In genomic region chr3:51824506-51824905, GRCm38 (mm10) we compare ENCODE assay signal across 31 mouse cellular contexts.
DNase-seq lines count a peak whose midpoint lies in the region; ATAC-seq lines count a peak whose summit lies in the region.
"Had no signal": no experiment of that assay in that cellular context is flagged by ENCODE, and none has a peak within 500 bp of the region (broad histone marks: within the 10 kb centered on the region; RNA-seq: fewer than 3 reads in every experiment).

No protein-coding gene starts in this region.

- H3K9me3 ChIP-seq in hindbrain, embryonic 13.5 days = no peaks in the 10 kb centered on the region
- no peaks in the 10 kb centered on the region for H3K9me3 ChIP-seq in hindbrain, embryonic 12.5 days (replicated peaks)
- H3K9me3 ChIP-seq: embryonic facial prominence, embryonic 10.5 days; embryonic facial prominence, embryonic 15.5 days; forebrain, embryonic 13.5 days; G1E; midbrain, embryonic 10.5 days; midbrain, embryonic 15.5 days had no signal

- WGBS in hindbrain, embryonic 13.5 days = 88% methylated on average over 9 of the region's 9 CpGs
- WGBS in hindbrain, embryonic 12.5 days = 88% methylated on average over 9 of the region's 9 CpGs

- intact Hi-C loops in gastrocnemius, postnatal 36 days (cut with DNase I) = no loop called here

- peak overlapping the region; percentile 30 for H3K27ac ChIP-seq in hindbrain, embryonic 13.5 days
- no peak overlapping the region for H3K27ac ChIP-seq in hindbrain, embryonic 12.5 days
- H3K27ac ChIP-seq: embryonic facial prominence, embryonic 10.5 days; embryonic facial prominence, embryonic 15.5 days; forebrain, embryonic 13.5 days; kidney, postnatal 0 days; liver, embryonic 14.5 days; midbrain, embryonic 10.5 days; midbrain, embryonic 15.5 days; stomach, postnatal 0 days had no signal

- peaks cover 8% of the 10 kb centered on the region; the same call in 1 of the 2 replicates for H3K4me1 ChIP-seq in hindbrain, embryonic 13.5 days (replicated peaks)
- no peaks in the 10 kb centered on the region for H3K4me1 ChIP-seq in hindbrain, embryonic 12.5 days
- H3K4me1 ChIP-seq: embryonic facial prominence, embryonic 15.5 days had no signal

- no peak overlapping the region for H3K4me3 ChIP-seq in hindbrain, embryonic 13.5 days
- H3K4me3 ChIP-seq in hindbrain, embryonic 12.5 days = no peak overlapping the region
- H3K4me3 ChIP-seq: embryonic facial prominence, embryonic 10.5 days; embryonic facial prominence, embryonic 15.5 days; forebrain, embryonic 13.5 days; midbrain, embryonic 10.5 days; midbrain, embryonic 15.5 days had no signal

- peak; percentile 50 for DNase-seq in urinary bladder, postnatal 14 days (ENCODE audit: low spot score)
- no peak for DNase-seq in urinary bladder, postnatal 4 days (ENCODE audit: low spot score in 2 of 2)
- DNase-seq in cerebellum, adult 8-10 months = peak; percentile 77
- DNase-seq in cerebellum, postnatal 25 days = peak; percentile 80
- DNase-seq in heart, adult 11 months = no peak
- DNase-seq in gastrocnemius, postnatal 36 days = no peak
- DNase-seq: adrenal gland, adult 8-10 months; gastrocnemius, postnatal 14 days; heart, adult 18-20 months; heart, postnatal 36 days; kidney, adult 8-10 months; kidney, postnatal 4 days; liver; lung, adult 2 months; lung, postnatal 10 days; right cerebral cortex, postnatal 4 days; thymus, adult 18-20 months; thymus, postnatal 4 days had no signal

- no peak overlapping the region for H3K4me2 ChIP-seq in hindbrain, embryonic 13.5 days
- no peak overlapping the region for H3K4me2 ChIP-seq in hindbrain, embryonic 12.5 days (replicated peaks)
- H3K4me2 ChIP-seq: embryonic facial prominence, embryonic 15.5 days; forebrain, embryonic 13.5 days; heart, embryonic 11.5 days; midbrain, embryonic 15.5 days had no signal

- H3K27me3 ChIP-seq in hindbrain, embryonic 13.5 days = no peaks in the 10 kb centered on the region
- no peaks in the 10 kb centered on the region for H3K27me3 ChIP-seq in hindbrain, embryonic 12.5 days
- H3K27me3 ChIP-seq: embryonic facial prominence, embryonic 15.5 days; forebrain, embryonic 13.5 days; midbrain, embryonic 15.5 days had no signal

- no peaks in the 10 kb centered on the region for H3K36me3 ChIP-seq in hindbrain, embryonic 13.5 days
- no peaks in the 10 kb centered on the region for H3K36me3 ChIP-seq in hindbrain, embryonic 12.5 days
- H3K36me3 ChIP-seq: embryonic facial prominence, embryonic 15.5 days; G1E; midbrain, embryonic 15.5 days had no signal

- no peak overlapping the region for H3K9ac ChIP-seq in hindbrain, embryonic 13.5 days
- no peak overlapping the region for H3K9ac ChIP-seq in hindbrain, embryonic 12.5 days
- H3K9ac ChIP-seq: embryonic facial prominence, embryonic 15.5 days; forebrain, embryonic 13.5 days; liver, embryonic 14.5 days; midbrain, embryonic 15.5 days had no signal

- ATAC-seq in hindbrain, embryonic 13.5 days (ENCODE audit: low FRiP score) = no peak
- no peak for ATAC-seq in hindbrain, embryonic 12.5 days (ENCODE audit: low FRiP score)
- ATAC-seq: forebrain, embryonic 13.5 days; intestine, embryonic 16.5 days; midbrain, embryonic 15.5 days had no signal

Comparison
In these comparisons a context has a peak if more than half of its experiments do, and no peak if none do; other contexts are left out.
1. DNase-seq: peak in urinary bladder, postnatal 14 days (single experiment), cerebellum, adult 8-10 months (single experiment) and cerebellum, postnatal 25 days (2 of 2); none in urinary bladder, postnatal 4 days (0 of 2), heart, adult 11 months (single experiment) and gastrocnemius, postnatal 36 days (0 of 2).